Mouse (Mus musculus) embryonic facial prominence, embryonic 13.5 days (tissue): ENCODE results near the gene Mtpn. TPM values are rescaled to one million over a fixed set of nuclear protein-coding genes. Genes with fewer than 3 reads are reported as not detected.

Experiments
- ATAC-seq: fragments of 200-750 bp; cut with Nextera tagmentation; 2 replicates; pipeline ENCODE4 v1.8.0; 2017; ENCODE audit warnings: low read depth; ENCODE audit not compliant: insufficient number of reproducible peaks, insufficient read depth, low FRiP score, low TSS enrichment
- H3K27ac ChIP-seq: fragments of 300-500 bp; sonication (generic); 2 replicates; pipeline ENCODE4 v1.5.1; 2015; ENCODE audit warnings: moderate library complexity, mild to moderate bottlenecking, inconsistent platforms
- H3K27me3 ChIP-seq: fragments of 300-500 bp; sonication (generic); 2 replicates; pipeline ENCODE4 v1.6.1; 2015; ENCODE audit warnings: mild to moderate bottlenecking, inconsistent platforms
- H3K36me3 ChIP-seq: fragments of 300-500 bp; sonication (generic); 2 replicates; pipeline ENCODE4 v1.6.1; 2015; ENCODE audit warnings: mild to moderate bottlenecking, inconsistent platforms
- H3K4me1 ChIP-seq: fragments of 300-500 bp; sonication (generic); 2 replicates; pipeline ENCODE4 v1.6.1; 2015; ENCODE audit warnings: inconsistent platforms
- H3K4me2 ChIP-seq: fragments of 300-500 bp; sonication (generic); 2 replicates; pipeline ENCODE4 v1.6.1; 2015; ENCODE audit warnings: moderate library complexity, mild to moderate bottlenecking, inconsistent platforms
- H3K4me3 ChIP-seq: fragments of 300-500 bp; sonication (generic); 2 replicates; pipeline ENCODE4 v1.5.1; 2015; ENCODE audit warnings: mild to moderate bottlenecking, inconsistent platforms
- H3K9ac ChIP-seq: fragments of 300-500 bp; sonication (generic); 2 replicates; pipeline ENCODE4 v1.6.1; 2015; ENCODE audit warnings: mild to moderate bottlenecking, inconsistent platforms
- H3K9me3 ChIP-seq: fragments of 300-500 bp; sonication (generic); 2 replicates; pipeline ENCODE4 v1.6.1; 2016; ENCODE audit warnings: inconsistent platforms
- WGBS: fragments of 180-500 bp; shearing (Covaris S2); methylation state at CpG from one replicate; pipeline ENCODE4 v1.1.7; 2015; ENCODE audit warnings: mixed read lengths; 5-methylcytosine and 5-hydroxymethylcytosine counted together
- microRNA-seq: library from miRNA; unstranded; fragments of <30 nt; microRNA quantifications from one replicate; pipeline ENCODE4, GENCODE M21; 2016
- polyA plus RNA-seq: library from polyadenylated mRNA; unstranded; fragments of >200 nt; fragmentation: Nextera tagmentation; extraction: Ambion mirVana; gene quantifications from 2 replicates; pipeline ENCODE4 v1.2.1, GENCODE M21; 2015

The Mtpn gene
- polyA plus RNA-seq, 1 experiment from 2014 or later = 153 TPM

DNA sequence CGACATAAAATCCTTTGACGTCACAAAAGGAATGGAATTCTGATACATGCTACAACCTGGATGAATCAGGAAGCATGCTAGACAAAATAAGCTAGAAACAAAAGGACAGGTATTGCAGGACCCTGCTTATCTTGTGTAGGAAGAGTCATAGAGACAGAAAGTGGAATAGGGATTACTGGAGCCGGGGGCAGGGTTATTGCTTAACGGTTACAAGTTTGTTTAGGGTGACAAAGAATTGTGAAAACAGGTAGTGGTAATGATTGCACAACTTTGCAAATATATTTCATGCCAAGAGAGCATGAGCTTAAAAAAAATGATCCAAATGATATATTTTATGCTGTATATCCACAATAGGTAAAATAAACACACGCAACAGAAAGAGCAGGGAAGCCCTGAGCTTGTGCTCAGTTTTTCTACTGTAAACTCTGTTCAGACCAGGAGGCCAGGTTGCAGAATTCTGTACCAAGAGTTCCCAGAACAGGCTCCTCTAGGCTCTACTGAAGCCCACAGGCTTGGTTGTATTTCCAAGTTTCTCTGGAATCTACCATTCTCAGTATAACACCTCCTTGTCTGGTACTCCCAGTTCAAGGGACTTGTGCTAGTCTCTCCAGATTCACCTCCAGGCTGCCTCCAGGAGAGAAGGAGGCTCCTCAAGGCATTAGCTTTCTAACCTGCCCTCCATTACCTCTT, 39.6 kb downstream of the Mtpn start:
- Histone ChIP-seq H3K27ac (no peak overlapping the region), H3K27me3 (no peaks in the 10 kb centered on the region), H3K4me3 (no peak overlapping the region), H3K4me2 (no peak overlapping the region), H3K9me3 (no peaks in the 10 kb centered on the region), H3K36me3 (0 out of 2 replicates have a peak, but pooled peaks cover 4% of the 10 kb centered on the region), H3K9ac (no peak overlapping the region), H3K4me1 (no peaks in the 10 kb centered on the region)
- WGBS = 92% methylated on average over 5 of the region's 5 CpGs
- no peak for ATAC-seq

DNA sequence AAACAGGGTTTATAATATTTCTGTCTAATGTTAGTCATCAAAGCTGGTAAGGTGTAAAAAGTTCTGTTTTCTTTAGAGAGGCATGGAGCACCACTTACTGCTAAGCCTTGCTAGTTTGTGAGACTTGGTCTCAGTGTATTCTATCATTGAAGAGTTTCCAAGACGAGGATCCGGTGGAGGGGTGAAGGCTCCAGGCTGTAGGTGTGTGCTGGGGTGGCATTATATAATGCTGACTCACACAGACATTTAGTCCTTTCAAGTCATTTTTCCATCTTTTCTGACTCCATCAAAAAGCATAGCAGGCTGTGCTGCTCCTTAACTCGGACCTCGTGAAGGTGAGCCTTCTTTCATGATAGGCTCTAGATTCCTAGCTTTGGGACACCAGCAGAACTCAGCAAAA, 42.3 kb downstream of the Mtpn start:
- Histone ChIP-seq H3K4me1 (no peaks in the 10 kb centered on the region), H3K4me3 (no peak overlapping the region), H3K36me3 (no peaks in the 10 kb centered on the region), H3K4me2 (no peak overlapping the region), H3K27me3 (no peaks in the 10 kb centered on the region), H3K27ac (no peak overlapping the region), H3K9me3 (no peaks in the 10 kb centered on the region), H3K9ac (no peak overlapping the region)
- ATAC-seq = no peak
- 94% methylated on average over 4 of the region's 4 CpGs for WGBS

DNA sequence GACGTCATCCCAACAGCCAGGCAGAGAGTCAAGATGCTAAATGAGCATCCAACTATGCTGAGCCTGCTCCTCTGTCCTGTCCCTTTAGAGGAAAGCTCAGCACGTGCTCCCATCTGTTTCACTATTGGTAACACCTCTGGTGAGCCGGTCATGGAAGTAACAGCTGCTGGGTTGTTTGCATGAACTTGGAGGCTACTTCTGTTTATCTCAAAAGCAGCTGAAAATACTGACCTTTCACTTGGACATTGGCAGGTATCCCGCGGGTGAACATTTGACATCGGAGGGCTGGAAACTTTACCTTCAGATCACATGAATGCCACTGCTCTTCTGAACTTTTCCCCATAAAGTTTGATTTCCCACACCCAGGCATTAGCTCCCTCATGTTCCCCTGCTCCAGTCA, 45.8 kb downstream of the Mtpn start:
- H3K9me3 ChIP-seq = no peaks in the 10 kb centered on the region
- no peak for ATAC-seq
- H3K4me3 ChIP-seq = no peak overlapping the region
- no peaks in the 10 kb centered on the region for H3K4me1 ChIP-seq
- 86% methylated on average over 6 of the region's 6 CpGs for whole genome bisulfite sequencing
- no peaks in the 10 kb centered on the region for H3K27me3 ChIP-seq
- no peaks in the 10 kb centered on the region for H3K36me3 ChIP-seq
- H3K9ac ChIP-seq = no peak overlapping the region
- H3K27ac ChIP-seq = no peak overlapping the region
- no peak overlapping the region for H3K4me2 ChIP-seq

DNA sequence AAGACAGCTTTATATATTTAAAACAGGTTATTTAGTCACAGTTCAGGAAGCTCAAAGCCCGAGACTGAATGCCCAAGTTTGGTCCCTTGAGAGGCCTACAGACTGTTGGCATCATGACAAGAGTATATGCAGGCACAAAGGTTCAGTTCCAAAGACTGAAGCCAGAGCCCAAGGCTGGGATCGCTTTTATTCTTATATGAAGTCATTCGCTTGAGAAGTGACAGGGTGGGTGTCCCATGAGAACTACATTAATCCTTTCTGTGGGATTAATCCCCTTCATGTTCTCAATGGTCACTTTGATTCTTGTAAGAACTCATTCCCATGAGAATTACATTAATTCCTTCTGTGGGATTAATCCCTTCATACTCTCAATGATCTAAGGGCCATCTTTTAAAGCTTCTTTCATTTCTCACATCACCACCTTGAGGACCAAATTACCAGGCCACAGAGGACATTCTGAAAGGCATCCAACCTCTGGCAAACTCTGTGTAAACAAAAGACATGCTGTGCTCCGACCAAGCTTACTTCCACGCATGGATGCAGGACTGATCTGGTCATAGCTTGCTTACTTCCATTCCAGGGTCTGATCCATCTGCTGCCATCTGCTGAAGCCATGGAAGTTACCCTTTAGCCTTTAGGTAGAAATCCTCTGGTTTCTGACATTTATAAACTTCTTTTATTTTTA, 59.9 kb downstream of the Mtpn start:
- WGBS = 75% methylated on average over 5 of the region's 5 CpGs
- Histone ChIP-seq H3K4me3 (no peak overlapping the region), H3K4me2 (no peak overlapping the region), H3K4me1 (no peaks in the 10 kb centered on the region), H3K36me3 (no peaks in the 10 kb centered on the region), H3K27me3 (no peaks in the 10 kb centered on the region), H3K9ac (no peak overlapping the region), H3K9me3 (no peaks in the 10 kb centered on the region; the same call in 1 of the 2 replicates), H3K27ac (no peak overlapping the region)
- ATAC-seq = no peak

DNA sequence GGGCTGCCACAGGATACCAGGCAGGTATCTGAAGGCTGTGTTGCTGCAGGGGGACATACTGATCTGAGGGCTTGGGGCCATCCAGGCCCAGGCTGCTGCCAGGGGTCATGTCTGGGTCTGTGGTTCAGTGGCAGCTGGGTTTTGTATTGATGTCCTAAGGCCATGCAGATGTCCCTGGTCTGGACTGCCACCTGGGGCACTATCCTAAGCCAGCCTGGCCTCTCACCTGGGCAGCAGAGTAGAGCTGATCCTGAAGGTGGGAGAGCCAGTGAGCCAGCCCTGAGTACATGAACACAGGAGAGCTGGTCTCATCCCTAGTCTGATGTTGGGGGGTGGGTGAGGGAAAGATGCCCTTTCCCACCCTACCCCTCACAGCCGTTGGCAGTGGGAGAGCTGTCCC, 62.9 kb downstream of the Mtpn start:
- 75% methylated on average over 1 of the region's 1 CpGs for WGBS

DNA sequence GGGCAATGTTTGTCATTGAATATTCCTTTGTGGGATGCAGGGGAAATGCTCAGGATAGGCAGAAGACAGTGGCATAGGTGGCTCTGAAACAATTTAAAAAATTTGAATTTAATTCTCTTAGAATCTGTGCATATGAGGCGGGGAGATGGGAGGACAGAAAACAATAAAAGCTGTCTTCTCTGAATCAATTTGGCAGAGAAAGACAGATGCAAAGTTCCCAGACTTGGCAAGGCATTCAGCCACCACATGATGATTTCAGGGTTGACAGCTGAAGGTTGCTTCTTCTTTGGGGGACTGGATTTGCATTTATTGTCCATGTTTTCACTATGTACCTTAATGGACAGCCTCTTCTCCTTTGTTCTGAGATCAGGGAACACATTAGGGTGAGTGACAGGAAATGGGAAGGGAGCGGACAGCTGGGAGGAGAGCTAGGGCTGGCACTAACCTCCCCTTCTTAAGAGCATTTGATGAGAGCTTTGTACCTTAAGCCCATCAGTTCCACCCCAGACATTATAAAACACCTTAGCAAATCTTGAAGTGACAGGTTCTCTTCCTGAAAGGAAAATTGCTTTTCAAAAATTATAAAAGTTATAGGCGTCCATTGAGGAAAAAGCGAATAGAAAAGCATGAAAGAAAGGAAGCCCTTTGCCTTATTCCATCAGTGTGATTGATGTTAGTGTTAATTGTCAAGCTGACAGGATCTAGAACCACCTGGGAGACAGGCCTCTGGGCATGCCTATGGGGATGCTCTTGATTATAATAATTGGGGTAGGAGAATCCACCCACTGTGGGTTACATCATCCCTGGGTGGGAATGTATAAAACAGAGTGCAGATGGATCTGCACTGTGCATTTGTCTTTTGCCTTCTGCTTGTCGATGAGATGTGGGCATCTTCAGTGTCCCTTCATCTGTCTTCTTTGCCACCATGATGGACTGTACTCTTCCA, 76.0 kb downstream of the Mtpn start:
- no peak overlapping the region for H3K4me2 ChIP-seq
- H3K27me3 ChIP-seq = no peaks in the 10 kb centered on the region
- no peak overlapping the region for H3K4me3 ChIP-seq
- ATAC-seq = no peak
- WGBS = 75% methylated on average over 5 of the region's 5 CpGs
- H3K36me3 ChIP-seq = no peaks in the 10 kb centered on the region
- no peaks in the 10 kb centered on the region for H3K4me1 ChIP-seq
- H3K9ac ChIP-seq = no peak overlapping the region
- no peaks in the 10 kb centered on the region for H3K9me3 ChIP-seq
- H3K27ac ChIP-seq = no peak overlapping the region

More for the DNA sequence above, 62.9 kb downstream of the Mtpn start:
- Histone ChIP-seq H3K4me1 (no peaks in the 10 kb centered on the region), H3K27me3 (no peaks in the 10 kb centered on the region), H3K9ac (no peak overlapping the region), H3K9me3 (no peaks in the 10 kb centered on the region), H3K27ac (no peak overlapping the region), H3K36me3 (no peaks in the 10 kb centered on the region), H3K4me2 (no peak overlapping the region), H3K4me3 (no peak overlapping the region)
- ATAC-seq = no peak

DNA sequence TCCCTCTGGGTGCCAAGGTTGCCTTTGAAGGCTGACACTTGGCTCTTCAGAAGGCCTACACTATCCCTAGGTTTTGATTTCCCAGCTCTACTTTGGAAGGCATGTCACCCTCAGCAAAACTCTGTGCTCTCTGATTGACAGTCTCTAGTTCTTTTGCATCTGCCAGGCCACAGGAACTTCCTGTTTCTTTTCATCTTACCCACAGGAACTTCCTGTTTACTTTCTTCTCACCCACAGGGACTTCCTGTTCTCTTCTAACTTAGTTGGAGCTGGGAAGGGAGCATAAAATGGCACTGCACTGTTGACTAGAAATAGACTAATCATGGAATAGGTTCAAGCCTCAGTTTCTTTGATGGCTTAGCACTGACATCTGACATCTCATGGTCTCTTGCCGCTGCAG, 77.2 kb downstream of the Mtpn start:
- Histone ChIP-seq H3K4me1 (no peaks in the 10 kb centered on the region), H3K9me3 (no peaks in the 10 kb centered on the region), H3K9ac (no peak overlapping the region), H3K36me3 (no peaks in the 10 kb centered on the region), H3K27me3 (no peaks in the 10 kb centered on the region), H3K4me3 (no peak overlapping the region), H3K27ac (no peak overlapping the region), H3K4me2 (no peak overlapping the region)
- no peak for ATAC-seq
- WGBS = 86% methylated on average over 1 of the region's 1 CpGs

Small RNA genes within 50 kb of the gene (microRNA-seq; reads per million reads assigned to microRNA genes)
- not detected for gene Gm23053

Other genes with a start within 250 kb of the Mtpn start
- 0.19 and 0.58 TPM in 2 replicates for gene Slc13a4, start 231.8 kb downstream of the Mtpn start, polyA plus RNA-seq
- gene Fam180a, start 213.7 kb downstream of the Mtpn start, polyA plus RNA-seq = 1.5 and 3.1 TPM in 2 replicates